Mouse (Mus musculus): ENCODE data around the gene Ehd3. TPM values are rescaled to one million over a fixed set of nuclear protein-coding genes. Genes with fewer than 3 reads are reported as not detected.

Ehd3 gene
- 1.5 and 1.9 TPM in 2 replicates for polyA plus RNA-seq (2015; fragmentation: Nextera tagmentation; extraction: Ambion mirVana)

DNA sequence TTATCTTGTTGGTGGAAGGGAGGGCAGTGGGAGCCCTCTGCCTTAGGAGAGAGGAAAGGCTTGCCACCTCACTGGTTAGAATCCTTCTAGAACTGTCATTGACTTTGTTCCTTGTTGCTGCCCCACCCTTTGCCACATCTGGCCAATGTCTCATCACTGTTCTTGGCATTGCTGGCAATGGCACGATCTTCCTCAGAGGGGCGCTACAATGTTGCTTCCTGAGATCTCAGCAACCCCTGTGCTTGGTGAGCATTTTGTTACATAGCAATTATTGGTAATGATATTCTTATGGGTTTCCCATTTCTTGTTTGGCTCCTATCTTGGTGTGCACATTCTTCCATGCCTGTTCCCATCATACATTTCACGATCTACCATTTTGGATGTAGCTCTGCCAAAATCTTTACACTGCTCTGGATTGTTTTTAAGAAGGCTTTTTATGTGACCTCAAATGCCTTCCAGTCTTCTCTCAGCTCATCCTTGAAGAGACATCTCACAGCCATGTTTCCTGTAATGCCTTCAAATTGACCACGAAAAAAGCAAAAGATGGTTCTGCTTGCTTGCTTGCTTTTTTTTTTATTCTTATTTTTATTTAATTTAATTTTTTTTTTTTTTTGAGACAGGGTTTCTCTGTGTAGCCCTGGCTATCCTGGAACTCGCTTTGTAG, at the start of gene Ehd3:
Gene Ehd3, plus strand, starts transcription at position 614 of the 664 bp plus-strand sequence.

Other genes with a start within 250 kb of the Ehd3 start
- gene Galnt14, start 93.7 kb upstream of the Ehd3 start, polyA plus RNA-seq (2015; fragmentation: Nextera tagmentation; extraction: Ambion mirVana) = 0.19 and 0.31 TPM in 2 replicates
- 9.4 and 21.4 TPM in 2 replicates for gene Xdh, start 146.1 kb downstream of the Ehd3 start, polyA plus RNA-seq (2015; fragmentation: Nextera tagmentation; extraction: Ambion mirVana)
- gene Srd5a2, start 243.8 kb downstream of the Ehd3 start, polyA plus RNA-seq (2015; fragmentation: Nextera tagmentation; extraction: Ambion mirVana) = not detected in 2 replicates

All from urinary bladder, postnatal 0 days (tissue).